Mouse (Mus musculus) bone marrow macrophage, adult 2 months (primary cell): ENCODE data around the gene Gdap2. TPM values are rescaled to one million over a fixed set of nuclear protein-coding genes. Genes with fewer than 3 reads are reported as not detected.

Experiments
- H3K27ac ChIP-seq: 2 replicates; pipeline ENCODE4 v1.5.1; 2012; ENCODE audit warnings: low read depth, low read length; ENCODE audit not compliant: insufficient read depth
- H3K4me1 ChIP-seq: 2 replicates; pipeline ENCODE4 v1.6.1; 2012; ENCODE audit warnings: low read length; ENCODE audit not compliant: control insufficient read depth, insufficient read depth
- H3K4me3 ChIP-seq: 2 replicates; pipeline ENCODE4 v1.5.1; 2012; ENCODE audit warnings: mild to moderate bottlenecking, low read length, moderate library complexity; ENCODE audit not compliant: insufficient read depth
- CTCF ChIP-seq: IDR thresholded peaks from 2 replicates; pipeline ENCODE4 v1.5.1; 2012; ENCODE audit warnings: low read depth, mild to moderate bottlenecking, low read length, moderate library complexity
- POLR2A ChIP-seq: IDR thresholded peaks from 2 replicates; pipeline ENCODE4 v1.6.1; 2012; ENCODE audit warnings: mild to moderate bottlenecking, low read depth, low read length, borderline replicate concordance
- polyA plus RNA-seq: library from polyadenylated mRNA; stranded (reverse); fragments of >200 nt; gene quantifications from 2 replicates; pipeline ENCODE4 v1.2.4, GENCODE M21; 2012; ENCODE audit not compliant: missing spikeins, insufficient read depth, insufficient read length

Gdap2 gene
- polyA plus RNA-seq, 1 experiment = 26.6 TPM

- TF ChIP-seq POLR2A = no peak
- no peak for TF ChIP-seq CTCF
- Histone ChIP-seq H3K27ac (no peak overlapping the region), H3K4me3 (no peak overlapping the region), H3K4me1 (no peaks in the 10 kb centered on the region)
Observed at GRCm38 (mm10) chr3:100242230-100242629, 80.0 kb downstream of the Gdap2 start.

GRCm38 (mm10) chr3:100246286-100246825 is 84.2 kb downstream of the Gdap2 start:
- no peaks in the 10 kb centered on the region for H3K4me1 ChIP-seq
- H3K4me3 ChIP-seq = no peak overlapping the region
- TF ChIP-seq CTCF (no peak), POLR2A (no peak)
- H3K27ac ChIP-seq = no peak overlapping the region

Other genes with a start within 250 kb of the Gdap2 start
- gene Wdr3, start within 50 bp of the Gdap2 start, polyA plus RNA-seq = 28.0 and 37.7 TPM in 2 replicates